Mouse (Mus musculus) liver, embryonic 13.5 days (tissue): ENCODE measurements around the gene Aqr. TPM values are rescaled to one million over a fixed set of nuclear protein-coding genes. Genes with fewer than 3 reads are reported as not detected.
A peak's percentile ranks its signal among the peaks of the same experiment; 100 is the strongest.

Experiments used
- ATAC-seq: fragments of 200-750 bp; cut with Nextera tagmentation; 2 replicates; pipeline ENCODE4 v1.8.0; 2017; ENCODE audit warnings: low read depth, mild to moderate bottlenecking, moderate number of reproducible peaks, moderate library complexity
- DNase-seq: peaks from one replicate; pipeline ENCODE4 v3.0.0; 2022
- H3K27ac ChIP-seq: fragments of 300-500 bp; sonication (generic); 2 replicates; pipeline ENCODE4 v1.5.1; 2015; ENCODE audit warnings: moderate library complexity, mild to moderate bottlenecking, inconsistent platforms
- H3K27me3 ChIP-seq: fragments of 300-500 bp; sonication (generic); 2 replicates; pipeline ENCODE4 v1.6.1; 2015; ENCODE audit warnings: mild to moderate bottlenecking, inconsistent platforms
- H3K36me3 ChIP-seq: fragments of 300-500 bp; sonication (generic); 2 replicates; pipeline ENCODE4 v1.6.1; 2015; ENCODE audit warnings: mild to moderate bottlenecking, inconsistent platforms
- H3K4me1 ChIP-seq: fragments of 300-500 bp; sonication (generic); replicated peaks from 2 replicates; pipeline ENCODE4 v1.6.1; 2015; ENCODE audit warnings: inconsistent platforms
- H3K4me2 ChIP-seq: fragments of 300-500 bp; sonication (generic); 2 replicates; pipeline ENCODE4 v1.6.1; 2015; ENCODE audit warnings: inconsistent platforms, mild to moderate bottlenecking, moderate library complexity
- H3K4me3 ChIP-seq: fragments of 300-500 bp; sonication (generic); replicated peaks from 2 replicates; pipeline ENCODE4 v1.5.1; 2015; ENCODE audit warnings: mild to moderate bottlenecking, inconsistent platforms
- H3K9ac ChIP-seq: fragments of 300-500 bp; sonication (generic); 2 replicates; pipeline ENCODE4 v1.6.1; 2015; ENCODE audit warnings: mild to moderate bottlenecking, inconsistent platforms
- H3K9me3 ChIP-seq: fragments of 300-500 bp; sonication (generic); replicated peaks from 2 replicates; pipeline ENCODE4 v1.6.1; 2016; ENCODE audit warnings: inconsistent platforms
- WGBS: fragments of 180-500 bp; shearing (Covaris S2); methylation state at CpG from one replicate; pipeline ENCODE4 v1.1.7; 2015; ENCODE audit not compliant: insufficient replicate concordance; 5-methylcytosine and 5-hydroxymethylcytosine counted together
- polyA plus RNA-seq: library from polyadenylated mRNA; unstranded; fragments of >200 nt; fragmentation: Nextera tagmentation; extraction: Ambion mirVana; gene quantifications from 2 replicates; pipeline ENCODE4 v1.2.1, GENCODE M21; 2015

The Aqr gene
- polyA plus RNA-seq, 1 experiment from 2014 or later: 24.9 TPM

DNA sequence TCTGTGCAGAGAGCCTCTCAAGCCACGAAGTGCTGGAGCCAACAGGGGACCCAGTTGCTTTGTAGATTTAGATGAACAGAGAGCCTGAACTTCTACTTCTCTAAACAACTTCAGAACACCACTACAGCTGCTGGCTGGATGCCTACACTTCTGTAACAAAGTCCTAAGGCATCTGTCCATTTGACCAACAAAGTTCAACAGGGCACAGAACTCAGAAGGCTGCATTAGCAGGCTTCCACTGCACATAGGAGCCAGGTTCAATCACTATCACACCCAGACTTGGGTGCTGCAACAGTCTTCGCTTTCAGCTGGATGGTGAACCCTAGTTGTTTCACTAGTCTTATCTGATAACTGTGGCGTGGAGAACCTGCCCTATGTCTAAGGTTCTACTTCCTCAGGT lies 87.0 kb downstream of the Aqr start:
- no peaks in the 10 kb centered on the region for H3K9me3 ChIP-seq
- peaks cover 16% of the 10 kb centered on the region for H3K4me1 ChIP-seq
- H3K9ac ChIP-seq: no peak overlapping the region
- H3K27ac ChIP-seq: no peak overlapping the region
- DNase-seq (no peak), ATAC-seq (no peak)
- H3K27me3 ChIP-seq: no peaks in the 10 kb centered on the region
- peaks cover 51% of the 10 kb centered on the region for H3K36me3 ChIP-seq
- WGBS: 62% methylated on average over 3 of the region's 3 CpGs
- no peak overlapping the region for H3K4me2 ChIP-seq
- H3K4me3 ChIP-seq: no peak overlapping the region

GRCm38 (mm10) chr2:114099109-114099508 lies 87.7 kb downstream of the Aqr start:
- WGBS: 86% methylated on average over 5 of the region's 5 CpGs
- no peak for DNase-seq
- H3K27ac ChIP-seq: no peak overlapping the region
- H3K4me3 ChIP-seq: no peak overlapping the region
- no peak for ATAC-seq
- H3K36me3 ChIP-seq: peaks cover 46% of the 10 kb centered on the region
- no peak overlapping the region for H3K4me2 ChIP-seq
- no peaks in the 10 kb centered on the region for H3K27me3 ChIP-seq
- H3K9me3 ChIP-seq: no peaks in the 10 kb centered on the region
- H3K9ac ChIP-seq: no peak overlapping the region
- peaks cover 16% of the 10 kb centered on the region for H3K4me1 ChIP-seq

- Histone ChIP-seq H3K4me1 (peaks cover 16% of the 10 kb centered on the region), H3K9me3 (no peaks in the 10 kb centered on the region), H3K4me2 (no peak overlapping the region), H3K36me3 (peaks cover 33% of the 10 kb centered on the region), H3K9ac (no peak overlapping the region), H3K4me3 (no peak overlapping the region), H3K27me3 (no peaks in the 10 kb centered on the region), H3K27ac (no peak overlapping the region)
- WGBS: 17% methylated on average over 4 of the region's 4 CpGs
- ATAC-seq (peak; percentile 80), DNase-seq (peak; percentile 35)
Measured at GRCm38 (mm10) chr2:114097627-114098026, 89.2 kb downstream of the Aqr start.

- Histone ChIP-seq H3K4me3 (no peak overlapping the region), H3K9ac (no peak overlapping the region), H3K9me3 (no peaks in the 10 kb centered on the region), H3K36me3 (peaks cover 24% of the 10 kb centered on the region), H3K27ac (no peak overlapping the region), H3K27me3 (no peaks in the 10 kb centered on the region), H3K4me2 (no peak overlapping the region), H3K4me1 (peaks cover 16% of the 10 kb centered on the region)
- DNase-seq (no peak), ATAC-seq (no peak)
- WGBS: 27% methylated on average over 1 of the region's 1 CpGs
Measured at GRCm38 (mm10) chr2:114096570-114096969, 90.3 kb downstream of the Aqr start.

GRCm38 (mm10) chr2:114095348-114095747 lies 91.5 kb downstream of the Aqr start:
- no peak for DNase-seq
- Histone ChIP-seq H3K27me3 (no peaks in the 10 kb centered on the region), H3K36me3 (peaks cover 13% of the 10 kb centered on the region), H3K4me3 (no peak overlapping the region), H3K4me2 (no peak overlapping the region), H3K9me3 (no peaks in the 10 kb centered on the region), H3K27ac (no peak overlapping the region), H3K9ac (no peak overlapping the region), H3K4me1 (peaks cover 16% of the 10 kb centered on the region)
- no peak for ATAC-seq
- 37% methylated on average over 5 of the region's 5 CpGs for WGBS

DNA sequence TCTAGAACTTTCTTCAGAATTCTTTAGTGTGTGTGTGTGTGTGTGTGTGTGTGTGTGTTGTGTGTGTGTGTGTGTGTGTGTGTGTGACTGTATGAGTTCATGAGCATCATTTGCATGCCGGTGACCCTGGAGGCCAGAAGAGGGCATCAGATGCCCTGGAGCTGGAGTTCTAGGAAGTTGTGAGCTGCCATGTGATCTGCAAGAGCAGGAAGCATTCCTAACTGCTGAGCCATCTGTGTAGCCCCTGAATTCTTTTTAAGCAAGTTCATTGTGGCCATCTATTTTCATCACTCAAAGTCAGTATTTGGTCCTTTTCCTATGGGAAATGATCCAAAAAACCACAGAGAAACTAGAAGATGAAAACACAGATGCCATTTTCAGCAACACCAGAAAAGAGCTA lies 92.1 kb downstream of the Aqr start:
- H3K4me1 ChIP-seq: peaks cover 16% of the 10 kb centered on the region
- DNase-seq (no peak), ATAC-seq (no peak)
- no peak overlapping the region for H3K4me3 ChIP-seq
- no peak overlapping the region for H3K9ac ChIP-seq
- peaks cover 8% of the 10 kb centered on the region for H3K36me3 ChIP-seq
- no peaks in the 10 kb centered on the region for H3K27me3 ChIP-seq
- no peak overlapping the region for H3K27ac ChIP-seq
- no peak overlapping the region for H3K4me2 ChIP-seq
- H3K9me3 ChIP-seq: no peaks in the 10 kb centered on the region
- 100% methylated on average over 1 of the region's 1 CpGs for WGBS

- Histone ChIP-seq H3K27ac (no peak overlapping the region), H3K4me2 (no peak overlapping the region), H3K9me3 (no peaks in the 10 kb centered on the region), H3K27me3 (no peaks in the 10 kb centered on the region), H3K36me3 (no peaks in the 10 kb centered on the region), H3K4me3 (no peak overlapping the region), H3K9ac (no peak overlapping the region), H3K4me1 (peaks cover 16% of the 10 kb centered on the region)
- DNase-seq (no peak), ATAC-seq (no peak)
- WGBS: 66% methylated on average over 9 of the region's 9 CpGs
Measured at GRCm38 (mm10) chr2:114093577-114093976, 93.2 kb downstream of the Aqr start.

GRCm38 (mm10) chr2:114089862-114090261 lies 97.0 kb downstream of the Aqr start:
- no peak for ATAC-seq
- WGBS: 72% methylated on average over 3 of the region's 3 CpGs

DNA sequence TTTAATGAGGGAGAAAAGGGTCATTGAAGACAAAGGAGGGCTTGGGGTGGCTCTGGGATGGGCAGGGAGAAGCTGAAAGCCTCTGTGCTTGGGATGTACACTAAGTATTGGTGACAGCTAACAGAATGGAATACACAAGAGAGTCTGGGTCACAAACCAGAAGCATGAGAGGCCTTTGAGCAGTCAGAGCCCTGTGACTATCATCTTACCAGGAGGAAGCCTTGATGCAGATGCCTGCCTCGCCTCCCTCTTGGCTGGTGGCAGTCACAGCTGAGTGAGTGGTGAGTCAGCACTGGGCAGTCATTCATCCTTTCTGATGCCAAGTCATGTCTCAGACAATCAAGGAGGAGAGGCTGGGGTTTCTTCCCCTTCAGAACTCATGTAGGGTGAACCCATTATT lies 99.6 kb downstream of the Aqr start:
- H3K36me3 ChIP-seq: no peaks in the 10 kb centered on the region
- no peaks in the 10 kb centered on the region for H3K9me3 ChIP-seq
- H3K27me3 ChIP-seq: no peaks in the 10 kb centered on the region
- no peak overlapping the region for H3K9ac ChIP-seq
- H3K4me2 ChIP-seq: no peak overlapping the region
- no peak overlapping the region for H3K4me3 ChIP-seq
- H3K4me1 ChIP-seq: no peaks in the 10 kb centered on the region
- 48% methylated on average over 1 of the region's 1 CpGs for WGBS
- no peak overlapping the region for H3K27ac ChIP-seq
- DNase-seq (no peak), ATAC-seq (no peak)

More at GRCm38 (mm10) chr2:114089862-114090261, 97.0 kb downstream of the Aqr start:
- DNase-seq: no peak
- Histone ChIP-seq H3K4me3 (no peak overlapping the region), H3K36me3 (no peaks in the 10 kb centered on the region), H3K4me2 (no peak overlapping the region), H3K9me3 (no peaks in the 10 kb centered on the region), H3K27me3 (no peaks in the 10 kb centered on the region), H3K27ac (no peak overlapping the region), H3K9ac (no peak overlapping the region), H3K4me1 (no peaks in the 10 kb centered on the region)

- ATAC-seq (no peak), DNase-seq (no peak)
- Histone ChIP-seq H3K4me2 (no peak overlapping the region), H3K9me3 (no peaks in the 10 kb centered on the region), H3K4me1 (no peaks in the 10 kb centered on the region), H3K27me3 (no peaks in the 10 kb centered on the region), H3K9ac (no peak overlapping the region), H3K36me3 (no peaks in the 10 kb centered on the region), H3K27ac (no peak overlapping the region), H3K4me3 (no peak overlapping the region)
- WGBS: 79% methylated on average over 2 of the region's 2 CpGs
Measured at GRCm38 (mm10) chr2:114071876-114072275, 114.9 kb downstream of the Aqr start.

DNA sequence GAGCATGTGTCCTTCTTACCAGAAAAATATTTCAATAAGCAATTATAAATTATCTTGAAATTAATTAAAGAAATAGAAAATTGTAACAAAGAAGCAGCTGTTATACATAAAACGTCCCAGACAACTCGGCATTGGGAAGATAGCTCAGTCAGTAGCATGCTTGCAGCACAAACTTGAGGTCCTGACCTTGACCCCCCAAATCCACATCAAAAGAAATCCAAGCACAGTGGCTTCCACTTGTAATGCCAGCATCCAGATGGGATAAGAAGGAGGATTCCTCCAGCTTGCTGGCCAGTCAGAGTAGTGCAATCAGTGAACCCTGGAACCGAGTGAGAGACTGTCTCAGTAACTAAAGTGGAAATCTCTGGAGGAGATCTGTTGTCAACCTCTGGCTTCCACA lies 120.6 kb downstream of the Aqr start:
- H3K4me2 ChIP-seq: no peak overlapping the region
- no peak overlapping the region for H3K9ac ChIP-seq
- no peak overlapping the region for H3K27ac ChIP-seq
- no peaks in the 10 kb centered on the region for H3K9me3 ChIP-seq
- no peaks in the 10 kb centered on the region for H3K27me3 ChIP-seq
- DNase-seq (no peak), ATAC-seq (no peak)
- no peak overlapping the region for H3K4me3 ChIP-seq
- 57% methylated on average over 3 of the region's 3 CpGs for WGBS
- H3K4me1 ChIP-seq: no peaks in the 10 kb centered on the region
- H3K36me3 ChIP-seq: no peaks in the 10 kb centered on the region

- no peak overlapping the region for H3K27ac ChIP-seq
- no peaks in the 10 kb centered on the region for H3K36me3 ChIP-seq
- ATAC-seq (no peak), DNase-seq (no peak)
- H3K9me3 ChIP-seq: no peaks in the 10 kb centered on the region
- 43% methylated on average over 2 of the region's 2 CpGs for WGBS
- no peaks in the 10 kb centered on the region for H3K4me1 ChIP-seq
- no peak overlapping the region for H3K4me3 ChIP-seq
- no peak overlapping the region for H3K4me2 ChIP-seq
- H3K27me3 ChIP-seq: no peaks in the 10 kb centered on the region
- no peak overlapping the region for H3K9ac ChIP-seq
Measured at GRCm38 (mm10) chr2:114064004-114064403, 122.8 kb downstream of the Aqr start.
